Mouse (Mus musculus) erythroblast, embryonic 14.5 days (primary cell): Measurements from ENCODE around the gene Siah1a.

Experiments used
- GATA1 ChIP-seq: IDR thresholded peaks from 2 replicates; pipeline ENCODE4 v1.6.1; 2012; ENCODE audit warnings: low read length, inconsistent platforms, mixed read lengths
- TAL1 ChIP-seq: IDR thresholded peaks from 3 replicates; pipeline ENCODE4 v1.6.1; 2012; ENCODE audit warnings: low read length, inconsistent platforms, mixed read lengths

DNA sequence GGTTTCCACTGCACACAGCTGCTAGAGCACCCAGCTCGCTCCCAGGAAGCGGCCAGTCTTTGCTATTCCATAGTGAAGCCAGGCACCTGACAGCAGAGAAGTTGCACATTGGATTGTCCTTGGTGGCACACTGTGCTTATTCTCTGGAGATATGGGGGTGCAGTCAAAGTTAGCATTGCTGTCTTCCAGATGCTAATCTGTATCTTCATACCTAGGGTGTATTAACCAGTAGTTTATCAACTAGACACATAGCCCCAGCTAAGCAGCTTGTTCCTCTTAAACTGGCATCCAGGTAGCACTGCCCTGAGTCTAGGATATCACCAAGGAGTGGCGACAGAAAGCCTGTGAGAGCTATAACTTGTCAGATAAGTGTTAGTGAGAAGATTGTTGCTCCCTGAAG, 33.1 kb downstream of the Siah1a start:
- TF ChIP-seq TAL1 (no peak), GATA1 (no peak)
